Mouse (Mus musculus): ENCODE results near the gene Pced1a.
"Not testable (repeated sequence)": the region's sequence is repeated elsewhere in the genome, so short reads cannot be mapped to it uniquely, and the experiment has no call there.

Pced1a gene

DNA sequence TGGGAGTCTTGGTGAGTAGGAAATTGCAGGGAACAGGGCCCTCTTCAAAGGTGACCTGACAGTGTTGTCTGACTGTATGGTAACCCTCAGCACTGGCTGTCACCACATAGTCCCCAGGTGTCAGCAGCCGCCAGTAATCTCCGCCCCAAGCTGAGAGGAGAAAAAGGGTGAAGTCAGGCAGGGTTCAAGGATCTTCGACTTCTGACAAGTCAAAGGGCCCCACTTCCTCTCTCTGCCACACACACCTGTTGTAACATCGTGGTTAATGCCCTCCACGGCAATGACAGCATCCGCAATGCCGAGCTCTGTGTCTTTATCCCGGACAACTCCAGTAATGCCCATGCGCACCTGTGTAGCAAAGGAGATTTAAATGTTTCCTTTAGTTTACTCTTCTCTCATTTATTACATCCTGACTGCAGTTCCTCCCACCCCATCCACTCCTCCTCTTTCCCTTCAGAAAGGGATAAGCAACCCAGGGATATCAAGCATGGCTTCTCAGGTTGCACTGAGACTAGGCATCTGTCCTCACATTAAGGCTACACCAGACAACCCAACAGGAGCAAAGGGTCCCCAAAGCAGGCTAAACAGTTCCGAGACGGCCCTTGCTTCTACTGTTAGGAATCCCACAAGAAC, 33.4 kb downstream of the Pced1a start:
- DNase-seq (ENCODE audit: low spot score in 2 of 2), result no peak

GRCm38 (mm10) chr2:130388796-130389195, 35.7 kb downstream of the Pced1a start:
- DNase-seq (ENCODE audit: low spot score in 2 of 2), result no peak

DNA sequence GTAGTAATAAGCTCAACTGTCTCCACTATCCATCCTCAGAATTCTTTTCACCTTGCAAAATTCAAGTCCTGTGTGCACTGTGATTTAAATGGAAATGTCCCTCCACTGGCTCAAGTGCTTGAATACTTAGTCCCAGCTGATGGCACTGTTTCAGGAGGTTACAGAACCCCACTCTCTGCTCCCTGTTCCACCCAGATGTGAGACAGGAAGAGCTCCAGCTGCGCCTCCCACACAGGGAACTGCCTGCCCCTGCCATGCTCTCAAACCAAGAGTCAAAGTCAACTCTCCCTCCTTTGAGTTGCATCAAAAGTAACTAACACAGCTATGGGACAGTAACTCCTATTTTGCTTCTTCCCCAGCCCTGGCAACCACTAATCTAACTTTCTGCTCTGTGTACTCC, 38.3 kb downstream of the Pced1a start:
- no peak for DNase-seq (ENCODE audit: low spot score in 2 of 2)

GRCm38 (mm10) chr2:130383895-130384294, 40.6 kb downstream of the Pced1a start:
- no peak for DNase-seq (ENCODE audit: low spot score in 2 of 2)

- no peak for DNase-seq (ENCODE audit: low spot score in 2 of 2)
These were observed 41.3 kb downstream of the Pced1a start for GRCm38 (mm10) chr2:130383205-130383604.

GRCm38 (mm10) chr2:130374951-130375350, 49.5 kb downstream of the Pced1a start:
- no peak for DNase-seq (ENCODE audit: low spot score in 2 of 2)

DNA sequence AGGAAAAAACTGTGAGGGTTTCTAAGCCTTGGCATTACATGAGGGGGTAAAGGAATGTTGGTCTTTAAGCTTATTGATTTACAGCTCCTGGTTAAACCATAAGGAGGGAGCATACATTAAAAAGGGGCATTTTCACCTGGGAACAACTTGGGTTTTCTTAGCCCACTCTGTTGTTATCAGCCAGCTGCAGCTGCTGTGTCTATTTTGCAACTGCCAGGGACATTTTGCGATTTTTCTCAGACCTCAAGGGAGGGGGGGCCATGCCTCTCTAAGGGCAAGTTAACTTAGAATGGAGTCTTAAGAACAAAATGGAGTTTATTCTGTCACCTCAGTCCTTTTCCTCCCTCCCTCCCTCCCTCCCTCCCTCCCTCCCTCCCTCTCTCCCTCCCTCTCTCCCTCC, 51.5 kb downstream of the Pced1a start:
- DNase-seq (ENCODE audit: low spot score in 2 of 2), result not testable (repeated sequence)

GRCm38 (mm10) chr2:130367386-130367785, 57.1 kb downstream of the Pced1a start:
- no peak for DNase-seq (ENCODE audit: low spot score in 2 of 2)

All from spleen, postnatal 14 days (tissue).